Mouse (Mus musculus) hindbrain, embryonic 12.5 days (tissue): ENCODE measurements around the gene 3110082I17Rik. TPM values are rescaled to one million over a fixed set of nuclear protein-coding genes. Genes with fewer than 3 reads are reported as not detected.
"Not testable (repeated sequence)": the region's sequence is repeated elsewhere in the genome, so short reads cannot be mapped to it uniquely, and the experiment has no call there.

Experiments used
- ATAC-seq: fragments of 200-750 bp; cut with Nextera tagmentation; 2 replicates; pipeline ENCODE4 v1.8.0; 2017; ENCODE audit warnings: moderate TSS enrichment; ENCODE audit not compliant: low FRiP score
- H3K27ac ChIP-seq: fragments of 300-500 bp; sonication (generic); 2 replicates; pipeline ENCODE4 v1.5.1; 2016; ENCODE audit warnings: mild to moderate bottlenecking
- H3K27me3 ChIP-seq: fragments of 300-500 bp; sonication (generic); 2 replicates; pipeline ENCODE4 v1.6.1; 2016; ENCODE audit warnings: mild to moderate bottlenecking
- H3K36me3 ChIP-seq: fragments of 300-500 bp; sonication (generic); 2 replicates; pipeline ENCODE4 v1.6.1; 2016; ENCODE audit warnings: mild to moderate bottlenecking
- H3K4me1 ChIP-seq: fragments of 300-500 bp; sonication (generic); 2 replicates; pipeline ENCODE4 v1.6.1; 2016
- H3K4me2 ChIP-seq: fragments of 300-500 bp; sonication (generic); replicated peaks from 2 replicates; pipeline ENCODE4 v1.6.1; 2016; ENCODE audit warnings: mild to moderate bottlenecking
- H3K4me3 ChIP-seq: fragments of 300-500 bp; sonication (generic); 2 replicates; pipeline ENCODE4 v1.5.1; 2016; ENCODE audit warnings: mild to moderate bottlenecking
- H3K9ac ChIP-seq: fragments of 300-500 bp; sonication (generic); 2 replicates; pipeline ENCODE4 v1.6.1; 2016; ENCODE audit warnings: mild to moderate bottlenecking, moderate library complexity
- H3K9me3 ChIP-seq: fragments of 300-500 bp; sonication (generic); replicated peaks from 2 replicates; pipeline ENCODE4 v1.6.1; 2016; ENCODE audit warnings: mild to moderate bottlenecking
- WGBS: fragments of 180-500 bp; shearing (Covaris S2); methylation state at CpG from one replicate; pipeline ENCODE4 v1.1.7; 2016; 5-methylcytosine and 5-hydroxymethylcytosine counted together
- polyA plus RNA-seq: library from polyadenylated mRNA; unstranded; fragments of >200 nt; fragmentation: Nextera tagmentation; extraction: Ambion mirVana; gene quantifications from 2 replicates; pipeline ENCODE4 v1.2.1, GENCODE M21; 2016

The 3110082I17Rik gene
- polyA plus RNA-seq, 1 experiment from 2014 or later = 26.3 TPM

DNA sequence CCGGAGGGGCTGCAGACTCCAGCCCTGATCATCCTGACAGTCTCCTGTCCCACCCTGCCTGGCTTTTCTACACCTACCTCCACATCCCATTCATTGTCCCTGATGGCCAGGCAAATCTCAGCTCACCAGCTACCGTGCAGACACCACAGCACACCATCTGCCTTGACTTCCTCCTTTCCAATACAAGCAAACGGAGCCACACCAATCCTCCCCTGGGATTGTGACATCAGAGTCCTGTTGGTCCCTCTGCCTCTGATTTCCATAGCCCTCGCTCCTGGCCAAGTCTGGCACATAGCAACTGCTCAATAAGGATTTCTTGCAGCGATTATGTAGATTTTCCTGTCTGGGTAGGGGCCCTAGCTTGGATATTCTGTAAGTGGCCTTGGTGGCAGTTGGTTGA, 109.2 kb downstream of the 3110082I17Rik start, which contains the start of gene Cox19:
Gene Cox19 (minus strand): TSS at position 285 of the 400 bp plus-strand sequence.
- H3K9ac ChIP-seq = no peak within 1 kb of the TSS; the same call in 1 of the 2 replicates
- no peaks in the 10 kb centered on the region for H3K36me3 ChIP-seq
- H3K4me3 ChIP-seq = no peak within 1 kb of the TSS
- ATAC-seq = no peak
- 66% methylated on average over 5 of the region's 5 CpGs for WGBS
- H3K4me2 ChIP-seq = no peak within 1 kb of the TSS
- H3K27ac ChIP-seq = no peak within 1 kb of the TSS; the same call in 1 of the 2 replicates
- peaks cover 13% of the 10 kb centered on the region; the same call in 1 of the 2 replicates for H3K27me3 ChIP-seq
- peaks cover 6% of the 10 kb centered on the region for H3K4me1 ChIP-seq
- no peaks in the 10 kb centered on the region for H3K9me3 ChIP-seq

DNA sequence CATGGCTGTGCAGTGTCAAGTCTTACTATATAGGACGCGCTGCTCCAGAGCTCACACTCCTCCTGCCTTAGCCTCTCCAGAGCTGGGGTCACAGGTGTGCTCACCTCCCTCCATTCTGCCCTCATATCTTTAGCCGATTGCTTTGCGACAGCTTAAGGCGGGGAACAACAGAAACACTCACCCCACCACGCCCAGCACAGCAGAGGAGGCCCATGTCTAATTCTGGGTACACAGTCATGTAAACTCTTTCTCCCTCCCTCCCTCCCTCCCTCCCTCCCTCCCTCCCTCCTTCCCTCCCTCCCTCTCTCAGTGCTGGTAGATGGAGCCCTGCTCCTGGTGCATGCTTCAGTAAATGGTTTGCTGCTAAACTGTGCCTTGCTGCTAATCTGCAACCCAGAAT, 110.6 kb downstream of the 3110082I17Rik start:
- WGBS = 76% methylated on average over 6 of the region's 6 CpGs

DNA sequence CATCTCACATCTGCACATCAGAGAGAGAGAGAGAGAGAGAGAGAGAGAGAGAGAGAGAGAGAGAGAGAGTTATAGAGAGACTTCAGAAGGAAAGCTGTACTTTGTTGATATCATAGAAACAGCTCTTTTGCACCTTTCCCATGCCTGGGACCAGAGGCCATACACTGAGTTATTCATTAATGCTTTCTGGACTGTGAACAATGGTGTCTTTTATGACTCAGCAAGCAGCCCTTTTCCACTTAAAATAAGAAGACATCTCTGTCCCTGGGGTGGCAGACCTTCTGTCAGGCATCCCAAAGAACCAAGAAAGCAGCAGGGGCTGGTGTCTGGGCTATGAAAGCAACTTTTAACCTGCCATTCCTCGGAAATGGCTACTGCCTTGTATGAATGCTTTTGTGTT, 113.1 kb downstream of the 3110082I17Rik start:
- Histone ChIP-seq H3K4me1 (peaks cover 17% of the 10 kb centered on the region), H3K4me2 (no peak overlapping the region), H3K27ac (no peak overlapping the region), H3K9ac (no peak overlapping the region), H3K4me3 (no peak overlapping the region), H3K9me3 (no peaks in the 10 kb centered on the region), H3K27me3 (peaks cover 10% of the 10 kb centered on the region; the same call in 1 of the 2 replicates), H3K36me3 (peaks cover 6% of the 10 kb centered on the region)
- no peak for ATAC-seq
- 47% methylated on average over 1 of the region's 1 CpGs for WGBS

More for the DNA sequence above, 110.6 kb downstream of the 3110082I17Rik start:
- H3K36me3 ChIP-seq = no peaks in the 10 kb centered on the region
- H3K4me1 ChIP-seq = peaks cover 6% of the 10 kb centered on the region
- H3K27ac ChIP-seq = no peak overlapping the region
- no peak for ATAC-seq
- H3K9ac ChIP-seq = no peak overlapping the region
- no peak overlapping the region for H3K4me3 ChIP-seq
- H3K4me2 ChIP-seq = no peak overlapping the region
- H3K27me3 ChIP-seq = peaks cover 13% of the 10 kb centered on the region; the same call in 1 of the 2 replicates
- H3K9me3 ChIP-seq = no peaks in the 10 kb centered on the region

DNA sequence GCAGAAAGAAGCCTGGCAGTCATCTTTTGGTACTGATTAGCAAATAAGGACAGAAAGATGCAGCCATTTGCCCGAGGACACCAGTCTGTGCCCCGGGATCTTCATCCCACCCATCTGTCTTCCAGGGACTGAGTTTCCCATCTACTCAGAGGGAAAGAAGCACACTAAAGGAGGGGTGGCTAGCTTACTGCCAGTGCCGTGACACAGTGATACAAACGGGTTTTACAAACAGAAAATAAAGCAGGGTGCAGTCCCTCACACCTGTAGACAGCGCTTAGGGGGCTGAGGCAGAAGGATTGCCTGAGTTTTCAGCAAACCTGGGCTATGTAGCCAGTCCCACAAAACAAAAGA, 115.0 kb downstream of the 3110082I17Rik start:
- peak; percentile 33; the same call in 1 of the 2 replicates for ATAC-seq
- peaks cover 23% of the 10 kb centered on the region for H3K36me3 ChIP-seq
- H3K4me2 ChIP-seq = peak overlapping the region; percentile 94
- H3K27me3 ChIP-seq = no peaks in the 10 kb centered on the region; the same call in 1 of the 2 replicates
- H3K4me1 ChIP-seq = peaks cover 11% of the 10 kb centered on the region
- H3K9me3 ChIP-seq = no peaks in the 10 kb centered on the region
- H3K9ac ChIP-seq = peak overlapping the region; percentile 55
- peak overlapping the region; percentile 41; the same call in 1 of the 2 replicates for H3K27ac ChIP-seq
- H3K4me3 ChIP-seq = peak overlapping the region; percentile 81
- WGBS = 15% methylated on average over 5 of the region's 5 CpGs

DNA sequence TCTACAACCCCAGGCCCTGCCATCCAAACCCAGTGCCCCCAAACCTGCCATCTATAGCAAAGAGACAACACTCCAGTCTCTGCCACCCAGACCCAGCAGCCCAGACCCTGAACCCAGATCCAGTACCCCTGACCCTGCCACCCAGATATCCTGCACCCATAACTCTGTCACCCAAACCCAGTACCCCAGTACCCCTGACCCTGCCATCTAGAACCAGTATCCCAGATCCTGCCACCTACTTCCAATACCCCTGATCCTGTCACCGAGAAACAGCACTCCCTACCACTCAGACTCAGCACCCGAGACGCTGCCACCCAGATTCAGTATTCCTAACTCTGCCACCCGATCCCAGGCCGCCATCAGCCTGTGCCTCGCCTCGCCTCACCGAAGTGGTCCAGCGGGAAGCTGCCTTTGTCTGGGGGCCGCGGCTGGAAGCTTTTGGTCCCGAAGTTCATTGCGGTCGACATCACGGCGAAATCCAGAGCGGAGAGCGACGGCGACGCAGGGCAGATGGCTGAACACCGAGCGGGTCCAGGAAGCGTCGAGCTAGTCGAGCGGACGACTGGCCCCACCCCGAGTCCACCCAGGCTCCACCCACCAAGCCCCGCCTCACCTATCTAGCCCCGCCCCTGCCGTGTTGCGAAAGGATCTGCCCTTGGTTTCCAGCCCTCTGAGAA, 115.5 kb downstream of the 3110082I17Rik start:
- peak overlapping the region; percentile 92 for H3K9ac ChIP-seq
- H3K27ac ChIP-seq = peak overlapping the region; percentile 81
- peak; percentile 88 for ATAC-seq
- H3K36me3 ChIP-seq = peaks cover 28% of the 10 kb centered on the region
- peaks cover 11% of the 10 kb centered on the region for H3K4me1 ChIP-seq
- H3K4me3 ChIP-seq = peak overlapping the region; percentile 81
- WGBS = under 1% methylated on average over 33 of the region's 33 CpGs
- peak overlapping the region; percentile 94 for H3K4me2 ChIP-seq
- H3K27me3 ChIP-seq = no peaks in the 10 kb centered on the region; the same call in 1 of the 2 replicates
- H3K9me3 ChIP-seq = no peaks in the 10 kb centered on the region

DNA sequence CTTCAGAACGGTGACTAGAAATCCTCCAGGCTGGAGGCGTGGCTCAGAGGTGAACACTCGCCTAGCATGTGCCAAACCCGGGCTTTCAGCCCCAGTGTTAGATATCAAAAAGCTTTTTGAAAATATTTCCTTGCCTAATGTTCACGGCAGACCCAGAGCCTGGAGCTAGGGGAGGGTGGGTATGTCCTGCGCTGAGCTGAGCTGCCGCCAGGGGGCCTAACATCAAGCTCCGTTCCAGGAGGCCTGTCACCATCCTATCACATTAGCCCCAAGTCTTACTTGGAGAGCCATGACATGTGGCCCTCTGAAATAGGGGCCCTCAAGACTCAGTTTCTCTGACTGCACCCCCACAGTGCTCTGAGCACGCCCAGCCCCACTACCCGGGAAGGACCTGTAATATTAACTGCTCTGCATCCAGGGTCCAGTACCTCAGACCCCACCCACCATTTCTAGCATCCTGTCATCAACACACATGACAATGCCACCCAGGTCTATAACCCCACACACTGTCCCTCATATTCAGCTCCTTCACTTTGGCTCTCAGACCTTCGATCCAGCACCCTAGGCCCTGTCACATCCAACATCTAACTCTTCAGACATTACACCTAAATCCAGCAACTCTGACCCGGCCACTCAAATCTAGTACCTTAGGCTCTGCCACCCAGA, 116.2 kb downstream of the 3110082I17Rik start:
- peaks cover 11% of the 10 kb centered on the region for H3K4me1 ChIP-seq
- peak overlapping the region; percentile 81 for H3K4me3 ChIP-seq
- H3K36me3 ChIP-seq = peaks cover 35% of the 10 kb centered on the region
- H3K27ac ChIP-seq = peak overlapping the region; percentile 81
- no peaks in the 10 kb centered on the region for H3K9me3 ChIP-seq
- peak; percentile 68 for ATAC-seq
- H3K4me2 ChIP-seq = peak overlapping the region; percentile 94
- peak overlapping the region; percentile 92 for H3K9ac ChIP-seq
- H3K27me3 ChIP-seq = no peaks in the 10 kb centered on the region; the same call in 1 of the 2 replicates
- WGBS = 8% methylated on average over 12 of the region's 12 CpGs

DNA sequence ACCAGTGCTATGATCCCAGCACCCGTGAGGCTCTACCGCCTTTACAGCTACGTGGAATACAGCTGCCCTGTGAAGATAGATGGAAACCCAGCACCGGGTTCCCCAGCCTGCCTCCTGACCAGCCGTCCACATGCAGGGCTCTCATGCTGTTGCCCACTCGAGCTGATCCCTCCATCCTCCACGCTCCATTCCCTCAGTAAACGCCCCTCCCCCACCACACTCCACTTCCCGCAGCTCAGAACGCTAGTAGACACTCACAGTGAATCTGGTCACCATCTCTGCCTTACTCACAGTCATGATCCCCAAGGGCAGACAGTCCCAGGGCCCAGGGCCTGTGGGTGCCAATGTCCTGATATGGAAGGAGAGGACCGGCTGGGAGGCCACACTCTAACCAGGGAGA, 121.4 kb downstream of the 3110082I17Rik start:
- no peak for ATAC-seq
- WGBS = 80% methylated on average over 11 of the region's 11 CpGs
- H3K27ac ChIP-seq = no peak overlapping the region
- no peak overlapping the region for H3K4me2 ChIP-seq
- H3K36me3 ChIP-seq = peaks cover 81% of the 10 kb centered on the region
- no peak overlapping the region for H3K9ac ChIP-seq
- H3K4me1 ChIP-seq = peaks cover 5% of the 10 kb centered on the region
- H3K27me3 ChIP-seq = no peaks in the 10 kb centered on the region
- H3K9me3 ChIP-seq = no peaks in the 10 kb centered on the region
- no peak overlapping the region for H3K4me3 ChIP-seq

DNA sequence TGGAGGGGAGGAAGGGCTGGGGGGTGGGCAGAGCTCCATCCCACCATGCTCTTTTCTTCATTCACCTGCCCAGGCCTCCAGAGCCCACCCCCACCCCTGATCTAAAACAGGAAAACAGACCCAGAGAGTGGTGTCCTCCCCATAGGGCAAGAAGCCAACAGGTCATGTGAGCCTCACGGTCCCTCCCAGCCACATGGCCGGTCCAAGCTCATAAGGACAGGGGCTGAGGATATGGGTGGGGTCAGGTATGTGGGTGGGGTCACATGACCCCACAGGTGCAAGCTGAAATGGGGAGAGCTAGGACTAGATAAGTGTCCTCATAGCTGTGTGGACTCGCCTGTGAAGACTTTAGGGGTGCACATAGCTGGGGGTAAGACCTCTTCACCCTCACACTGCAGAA, 121.9 kb downstream of the 3110082I17Rik start:
- WGBS = 83% methylated on average over 3 of the region's 3 CpGs
- H3K27ac ChIP-seq = no peak overlapping the region
- 0 out of 2 replicates have a peak, but pooled peaks cover under 1% of the 10 kb centered on the region for H3K4me1 ChIP-seq
- H3K36me3 ChIP-seq = peaks cover 81% of the 10 kb centered on the region
- no peaks in the 10 kb centered on the region for H3K27me3 ChIP-seq
- no peak for ATAC-seq
- no peak overlapping the region for H3K9ac ChIP-seq
- H3K4me3 ChIP-seq = no peak overlapping the region
- H3K4me2 ChIP-seq = no peak overlapping the region
- no peaks in the 10 kb centered on the region for H3K9me3 ChIP-seq

DNA sequence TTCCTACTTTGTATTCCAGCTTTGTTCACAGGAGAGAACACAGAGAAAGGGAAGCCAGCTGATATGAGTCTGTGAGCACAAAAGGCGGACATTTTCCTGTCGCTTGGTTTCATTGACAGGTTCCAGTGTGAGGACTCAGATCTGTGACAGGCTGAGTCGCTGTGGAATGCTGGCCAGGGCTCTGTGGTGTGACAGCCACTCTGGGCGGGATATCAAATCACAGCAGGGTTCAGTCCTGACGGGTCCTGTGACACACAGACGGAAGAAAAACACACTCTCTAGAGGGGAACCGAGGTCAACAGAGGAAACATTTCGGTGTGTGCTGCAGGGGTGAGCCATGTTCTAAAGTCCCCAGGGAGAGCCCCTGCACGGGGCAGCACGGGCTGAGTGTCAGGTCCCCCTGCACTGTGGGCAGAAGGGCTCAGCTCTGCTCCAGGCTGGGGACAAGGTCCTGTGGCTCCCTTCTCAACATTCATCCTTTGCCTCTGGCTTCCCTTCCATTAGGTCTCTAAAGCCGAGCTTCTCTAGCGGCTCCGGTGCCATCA, 122.4 kb downstream of the 3110082I17Rik start:
- no peak for ATAC-seq
- Histone ChIP-seq H3K4me1 (no peaks in the 10 kb centered on the region), H3K9me3 (no peaks in the 10 kb centered on the region), H3K9ac (no peak overlapping the region), H3K4me2 (no peak overlapping the region), H3K27me3 (no peaks in the 10 kb centered on the region), H3K4me3 (no peak overlapping the region), H3K27ac (no peak overlapping the region), H3K36me3 (peaks cover 81% of the 10 kb centered on the region)
- 73% methylated on average over 13 of the region's 13 CpGs for WGBS

DNA sequence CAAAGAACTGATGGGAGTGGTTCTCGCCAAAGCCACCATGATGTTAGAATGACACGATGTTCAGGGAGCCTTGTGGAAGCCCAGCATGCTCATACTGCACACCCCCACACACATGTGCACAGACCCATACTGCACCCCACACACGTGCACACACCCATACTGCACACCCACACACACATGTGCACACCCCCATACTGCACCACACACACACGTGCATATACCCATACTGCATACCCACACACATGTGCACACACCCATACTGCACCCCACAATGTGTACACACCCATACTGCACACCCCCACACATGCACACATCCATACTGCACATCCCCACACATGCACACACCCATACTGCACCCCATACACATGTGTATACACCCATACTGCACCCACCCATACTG, 124.7 kb downstream of the 3110082I17Rik start:
- Histone ChIP-seq H3K9me3 (no peaks in the 10 kb centered on the region), H3K4me3 (no peak overlapping the region), H3K9ac (no peak overlapping the region), H3K4me1 (no peaks in the 10 kb centered on the region), H3K27ac (no peak overlapping the region), H3K4me2 (no peak overlapping the region), H3K36me3 (peaks cover 61% of the 10 kb centered on the region), H3K27me3 (no peaks in the 10 kb centered on the region)
- no peak for ATAC-seq
- WGBS = 92% methylated on average over 4 of the region's 4 CpGs

DNA sequence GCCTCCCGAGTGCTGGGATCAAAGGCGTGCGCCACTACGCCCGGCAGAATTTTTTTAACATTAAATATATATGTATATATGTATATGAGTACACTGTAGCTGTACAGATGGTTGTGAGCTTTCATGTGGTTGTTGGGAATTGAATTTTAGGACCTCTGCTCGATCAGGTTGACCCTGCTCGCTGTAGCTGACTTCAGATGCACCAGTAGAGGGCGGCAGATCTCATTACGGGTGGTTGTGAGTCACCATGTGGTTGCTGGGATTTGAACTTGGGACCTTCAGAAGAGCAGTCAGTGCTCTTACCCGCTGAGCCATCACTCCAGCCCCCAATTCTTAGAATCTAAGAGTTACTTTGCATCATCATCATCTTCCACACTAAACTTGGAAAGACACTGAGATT, 125.9 kb downstream of the 3110082I17Rik start:
- H3K4me3 ChIP-seq = not testable (repeated sequence)

DNA sequence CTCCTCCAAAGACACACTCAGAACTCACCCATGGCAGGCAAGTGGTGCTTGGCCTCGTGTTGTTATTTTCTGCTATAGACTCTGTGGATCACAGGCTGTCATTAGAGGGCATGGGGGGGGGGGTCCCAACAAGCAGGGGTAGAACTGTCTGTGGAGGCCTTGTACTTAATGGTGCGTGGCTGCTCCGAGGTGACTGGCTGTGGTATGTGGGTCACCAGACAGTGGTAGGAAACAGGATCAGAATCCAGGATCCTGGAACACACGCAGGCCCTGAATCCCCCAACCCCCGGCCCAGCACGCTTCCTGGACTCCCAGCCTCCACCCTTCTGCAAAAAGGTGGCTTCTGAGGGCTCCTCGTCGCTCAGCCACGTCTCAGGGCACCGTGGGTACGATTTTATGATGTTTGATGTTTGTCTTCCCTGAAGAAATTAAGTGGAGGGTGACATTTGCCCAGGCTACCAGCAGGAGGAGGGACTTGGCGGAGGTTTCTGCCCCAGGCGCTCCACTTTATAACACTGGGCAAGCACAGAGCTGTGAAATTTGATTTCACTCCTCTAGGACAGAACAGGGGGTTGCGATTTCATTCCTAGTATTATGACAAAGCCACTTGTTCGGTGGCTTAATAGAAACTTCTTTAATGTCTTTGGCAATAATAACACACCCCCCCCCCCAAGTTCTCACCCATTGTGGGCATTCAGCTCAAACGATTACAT, 126.9 kb downstream of the 3110082I17Rik start:
- H3K4me3 ChIP-seq = no peak overlapping the region
- H3K36me3 ChIP-seq = peaks cover 40% of the 10 kb centered on the region
- H3K4me2 ChIP-seq = no peak overlapping the region
- H3K9me3 ChIP-seq = no peaks in the 10 kb centered on the region
- WGBS = 77% methylated on average over 16 of the region's 16 CpGs
- H3K9ac ChIP-seq = no peak overlapping the region; the same call in 1 of the 2 replicates
- ATAC-seq = no peak
- H3K27ac ChIP-seq = no peak overlapping the region
- peaks cover 2% of the 10 kb centered on the region; the same call in 1 of the 2 replicates for H3K27me3 ChIP-seq
- H3K4me1 ChIP-seq = no peaks in the 10 kb centered on the region

More for the DNA sequence above, 125.9 kb downstream of the 3110082I17Rik start:
- H3K9ac ChIP-seq, H3K4me1 ChIP-seq, H3K27me3 ChIP-seq, H3K4me2 ChIP-seq, H3K9me3 ChIP-seq, H3K27ac ChIP-seq, ATAC-seq: not testable (repeated sequence)
- WGBS = 85% methylated on average over 10 of the region's 10 CpGs
- peaks cover 49% of the 10 kb centered on the region for H3K36me3 ChIP-seq
